Mouse (Mus musculus): ENCODE results near the gene Ly75.

GRCm38 (mm10) chr2:60283208-60283750 is 99.8 kb downstream of the Ly75 start:
- TF ChIP-seq CTCF (IDR thresholded peaks at IDR 0.05; ENCODE audit: borderline replicate concordance, insufficient read depth, low read length): no peak
- no peak for TF ChIP-seq POLR2A (IDR thresholded peaks at IDR 0.05; ENCODE audit: low read depth, low read length)
